Mouse (Mus musculus) lung, postnatal 0 days (tissue): ENCODE results near the gene Camp.

Experiments used
- CTCF ChIP-seq: IDR thresholded peaks from 2 replicates; pipeline ENCODE4 v1.5.1; 2016; ENCODE audit warnings: antibody characterized with exemption, mild to moderate bottlenecking
- EP300 ChIP-seq: IDR thresholded peaks from 2 replicates; pipeline ENCODE4 v1.6.1; 2016; ENCODE audit warnings: antibody characterized with exemption, mild to moderate bottlenecking, control low read depth

- TF ChIP-seq CTCF (no peak), EP300 (no peak)
These were observed 43.2 kb downstream of the Camp start for GRCm38 (mm10) chr9:109806260-109806659.
